Mouse (Mus musculus) layer of hippocampus, adult 6 months (tissue): ENCODE results near the gene Phlda2. TPM values are rescaled to one million over a fixed set of nuclear protein-coding genes. Genes with fewer than 3 reads are reported as not detected.

Experiments used
- long read RNA-seq, 2 experiments: library from polyadenylated mRNA; unstranded; transcript quantifications; one replicate each; pipeline ENCODE4 v2.0.0; 2019 to 2020
- polyA plus RNA-seq: library from polyadenylated mRNA; unstranded; fragments of <200 nt; fragmentation: Nextera tagmentation; gene quantifications from 2 replicates; pipeline ENCODE4 v1.2.3, GENCODE M21; 2021

Gene Phlda2
- not detected in 2 replicates for polyA plus RNA-seq
- long read RNA-seq, experiment 1: 0 reads
- long read RNA-seq, experiment 2: 0 reads

DNA sequence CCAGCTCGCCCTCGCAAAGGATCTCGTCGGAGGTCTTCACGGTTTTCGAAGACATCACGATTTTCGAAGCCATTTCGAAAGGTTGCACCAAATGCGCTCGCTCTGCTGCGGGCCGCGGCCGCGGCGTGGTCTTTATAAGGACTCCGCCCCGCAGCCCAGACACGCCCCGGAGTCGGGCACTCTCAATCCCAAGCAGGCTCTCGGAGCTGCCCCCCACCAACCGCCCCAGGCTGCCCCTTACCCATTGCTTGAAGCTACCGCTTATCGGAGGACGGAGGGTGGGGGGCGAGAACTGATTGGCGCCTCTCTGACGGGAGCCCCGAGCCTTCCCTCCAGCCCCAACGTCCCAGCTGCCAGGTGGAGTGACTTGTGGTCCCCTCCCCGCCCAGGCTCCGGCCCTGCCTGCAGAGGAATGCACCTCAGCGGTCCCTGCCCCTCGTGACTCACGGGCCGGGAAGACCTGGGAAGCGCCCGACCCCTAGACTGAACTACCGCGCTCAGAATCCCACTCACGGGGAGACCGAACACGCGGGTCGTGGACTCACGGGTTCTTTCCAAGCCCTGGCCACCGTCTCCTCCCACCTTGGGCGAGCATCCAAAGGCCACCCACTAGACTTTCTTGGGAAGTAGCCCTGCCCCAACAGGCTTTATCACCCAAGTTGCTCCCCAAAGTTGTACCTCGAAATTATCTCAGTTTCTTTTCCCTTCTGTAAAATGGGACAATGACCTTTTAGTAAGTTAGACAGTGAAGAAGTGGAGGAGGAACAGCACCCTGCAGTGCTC, at the start of gene Phlda2:
Gene Phlda2 (minus strand): TSS at position 733 of the 783 bp plus-strand sequence.

DNA sequence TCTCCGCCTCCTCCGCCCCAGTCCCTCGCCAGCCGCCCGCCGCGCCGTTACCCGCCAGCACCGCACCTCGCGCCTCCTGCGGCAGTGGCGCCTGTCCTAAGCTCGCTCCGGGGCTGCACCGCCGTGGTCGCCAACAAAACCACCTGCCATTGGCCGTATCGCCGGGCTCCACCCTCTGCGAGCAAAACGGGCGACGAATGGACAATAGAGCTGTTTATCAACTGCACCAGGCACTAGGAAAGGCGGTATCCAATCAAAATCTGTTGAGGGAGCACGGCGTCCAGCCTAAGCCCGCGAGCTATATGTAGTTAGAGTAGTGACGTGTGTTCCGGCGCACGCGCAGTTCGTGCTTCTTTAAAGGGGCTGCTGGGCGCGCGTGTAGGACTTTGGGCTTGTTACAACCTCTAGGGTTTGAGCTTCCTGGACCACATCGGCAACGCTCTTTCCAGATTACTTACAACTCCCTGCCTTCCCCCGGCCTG, 46.1 kb upstream of the Phlda2 start, which contains the start of gene Nap1l4:
Gene Nap1l4 (minus strand): TSS at position 131 of the 482 bp plus-strand sequence.

DNA sequence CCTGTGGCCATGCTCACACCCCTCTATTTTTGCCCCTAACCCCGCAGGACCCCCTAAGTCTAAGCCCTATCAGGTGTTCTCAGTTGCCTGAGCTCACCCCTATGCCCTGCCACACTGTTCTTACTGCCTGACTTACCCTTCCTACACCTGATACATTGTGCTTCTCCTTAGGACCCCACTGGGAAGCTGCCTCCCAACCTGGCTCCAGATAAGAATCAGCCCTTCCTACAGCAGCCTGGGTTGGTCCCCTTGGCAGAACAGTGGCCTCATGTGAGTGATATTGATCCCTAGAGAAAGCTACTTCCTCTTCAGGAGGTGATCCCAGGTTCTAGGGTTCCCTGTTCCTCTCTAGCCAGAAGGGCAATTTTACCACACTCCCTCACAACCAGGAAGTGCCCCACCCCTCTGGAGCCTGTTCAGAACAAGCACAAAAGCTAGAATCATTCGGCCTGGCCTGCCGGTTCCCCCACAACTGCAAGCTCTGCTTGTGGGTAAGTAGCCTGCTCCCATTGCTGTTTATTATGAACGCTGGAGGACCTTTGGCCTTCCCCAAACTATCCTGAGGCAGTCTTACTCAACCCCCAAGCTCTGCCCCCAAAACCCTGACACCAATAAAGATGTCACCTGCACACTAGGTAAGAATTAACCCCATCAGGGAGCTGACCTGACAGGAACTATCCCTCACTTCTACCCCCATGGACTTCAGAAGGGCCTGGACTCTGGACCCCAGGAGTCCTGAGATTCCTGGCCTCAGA, 29.4 kb downstream of the Phlda2 start, which contains the start of gene Slc22a18:
Gene Slc22a18 (plus strand): TSS at position 390 of the 755 bp plus-strand sequence.

DNA sequence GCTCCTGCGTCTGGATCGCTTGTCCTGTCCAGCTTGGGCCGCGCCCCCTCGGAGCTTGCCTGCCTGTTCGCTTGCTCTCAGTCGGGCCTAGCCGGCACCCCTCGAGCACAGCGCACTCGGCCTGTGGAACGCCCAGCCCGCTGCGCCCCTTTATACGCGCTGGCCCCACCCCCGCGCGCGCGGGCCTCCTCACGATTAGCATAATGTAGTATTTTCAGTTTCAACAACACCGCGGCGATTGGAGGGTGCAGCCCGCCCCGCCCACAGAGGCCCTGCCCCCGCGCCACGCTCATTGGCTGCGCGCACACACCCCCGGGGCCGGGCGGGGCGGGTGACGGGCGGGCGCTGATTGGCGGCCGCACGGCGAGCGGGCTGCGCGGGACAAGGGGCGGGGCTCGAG, 42.1 kb downstream of the Phlda2 start, which contains the start of gene Cdkn1c:
Gene Cdkn1c (minus strand): TSS at position 177 of the 400 bp plus-strand sequence.

Other genes starting within 250 kb of the Phlda2 start
- gene Cdkn1c, start 42.1 kb downstream of the Phlda2 start, polyA plus RNA-seq: 5.5 and 11.0 TPM in 2 replicates
- 1.4 and 1.8 TPM in 2 replicates for gene Slc22a18, start 29.4 kb downstream of the Phlda2 start, polyA plus RNA-seq
- 80.5 and 93.6 TPM in 2 replicates for gene Nap1l4, start 46.0 kb upstream of the Phlda2 start, polyA plus RNA-seq
- 22.1 and 24.7 TPM in 2 replicates for gene Cars, start 96.9 kb upstream of the Phlda2 start, polyA plus RNA-seq
- gene Tnfrsf26, start 125.6 kb upstream of the Phlda2 start, polyA plus RNA-seq: 0.09 TPM in 1 of 2 replicates, not detected in the other
- gene Tnfrsf22, start 146.5 kb upstream of the Phlda2 start, polyA plus RNA-seq: 0.80 and 2.5 TPM in 2 replicates
- 0.06 and 0.19 TPM in 2 replicates for gene Tnfrsf23, start 182.7 kb upstream of the Phlda2 start, polyA plus RNA-seq